Mouse (Mus musculus): ENCODE measurements at regions not wholly inside any gene's neighbourhood (a gene's known extent, or its start where the extent isn't known, plus 50 kb on each side); places are given as distances from the start of the nearest gene placed in this dataset.
"Not testable (repeated sequence)": the region's sequence is repeated elsewhere in the genome, so short reads cannot be mapped to it uniquely, and the experiment has no call there.

DNA sequence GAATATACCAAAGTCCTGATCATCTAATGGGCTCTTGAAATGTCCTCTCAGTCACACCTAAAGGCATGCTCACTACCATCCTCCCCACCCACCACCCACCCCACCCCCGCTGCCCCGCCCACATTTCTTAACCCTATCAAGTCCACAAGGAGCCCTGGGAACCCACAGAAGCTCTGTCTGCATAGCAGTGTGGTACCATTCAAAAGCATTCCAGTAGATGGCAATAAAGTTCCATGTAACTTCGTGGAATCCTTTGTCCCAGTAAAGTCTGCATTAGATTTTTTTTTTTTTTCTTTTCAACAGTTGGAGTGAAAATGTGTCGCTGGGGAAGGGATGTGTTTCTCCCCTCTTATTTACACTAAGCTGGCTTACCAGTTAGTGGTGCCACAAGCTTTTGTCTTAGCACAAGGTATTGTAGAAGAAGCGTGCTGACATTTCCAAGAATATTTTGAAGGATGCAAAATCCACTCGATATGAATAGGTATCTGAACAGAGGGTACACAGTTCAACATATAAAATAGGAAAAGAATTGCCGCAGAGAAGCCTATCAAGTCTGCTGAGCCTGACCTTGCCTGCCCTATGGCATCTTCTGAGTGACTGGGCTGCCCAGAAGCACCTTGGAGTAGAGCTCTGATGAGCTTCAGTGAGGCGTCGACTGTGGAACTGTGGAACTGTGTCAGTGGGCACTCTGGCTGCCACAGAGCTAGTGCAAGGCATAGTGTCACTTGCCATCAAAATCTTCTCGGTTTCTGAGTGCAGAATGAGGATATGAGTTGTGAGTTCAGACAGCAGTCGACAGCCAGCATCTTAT, 199.0 kb downstream of the Zfp619 start:
- DNase-seq (ENCODE audit: low read depth in 2 of 2, low spot score in 2 of 2): no peak

GRCm38 (mm10) chr7:39727935-39728557, 210.5 kb downstream of the Zfp619 start:
- no peak for DNase-seq (ENCODE audit: low read depth in 2 of 2, low spot score in 2 of 2)

GRCm38 (mm10) chr7:39728930-39729329, 211.4 kb downstream of the Zfp619 start:
- no peak for DNase-seq (ENCODE audit: low read depth in 2 of 2, low spot score in 2 of 2)

- no peak for DNase-seq (ENCODE audit: low read depth in 2 of 2, low spot score in 2 of 2)
Observed at GRCm38 (mm10) chr7:39729723-39730122, 212.2 kb downstream of the Zfp619 start.

DNA sequence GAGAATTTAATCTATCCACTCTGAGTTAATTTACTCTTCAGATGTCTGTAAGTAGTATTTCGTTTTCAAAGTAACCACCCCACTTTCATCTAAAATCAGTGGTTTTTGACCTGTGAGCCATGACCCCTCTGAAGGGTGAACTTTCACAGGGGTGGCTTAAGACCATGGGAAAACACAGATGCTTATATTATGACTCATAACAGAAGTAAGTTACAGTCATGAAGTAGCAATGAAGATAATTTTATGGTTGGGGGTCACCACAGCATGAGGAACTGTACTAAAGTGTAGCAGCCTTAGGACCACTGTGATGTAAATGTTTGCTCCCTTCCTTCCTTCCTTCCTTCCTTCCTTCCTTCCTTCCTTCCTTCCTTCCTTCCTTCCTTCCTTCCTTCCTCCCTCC, 215.2 kb downstream of the Zfp619 start:
- DNase-seq (ENCODE audit: low read depth in 2 of 2, low spot score in 2 of 2): no peak

GRCm38 (mm10) chr7:39748395-39748794, 230.8 kb downstream of the Zfp619 start:
- not testable (repeated sequence) for DNase-seq (ENCODE audit: low read depth in 2 of 2, low spot score in 2 of 2)

DNA sequence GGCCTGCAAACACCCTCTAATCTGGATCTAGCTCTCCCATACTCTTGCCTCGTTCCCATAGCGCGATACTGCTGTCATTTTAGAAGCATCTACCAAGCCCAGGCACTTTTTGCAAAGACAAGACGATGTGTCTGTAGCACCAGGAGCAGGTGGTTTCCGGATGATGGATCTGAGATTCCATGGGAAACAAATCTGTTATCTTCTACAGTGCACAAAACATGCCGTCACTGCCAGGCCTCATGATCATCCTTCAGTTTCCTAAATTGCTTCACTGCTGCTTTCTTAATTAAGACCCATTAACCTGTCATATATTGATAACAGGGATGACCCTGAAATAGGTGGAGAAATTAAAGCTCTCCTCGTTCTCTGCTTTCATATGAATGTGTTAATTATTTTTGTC, 232.9 kb downstream of the Zfp619 start:
- DNase-seq (ENCODE audit: low read depth in 2 of 2, low spot score in 2 of 2): no peak

DNA sequence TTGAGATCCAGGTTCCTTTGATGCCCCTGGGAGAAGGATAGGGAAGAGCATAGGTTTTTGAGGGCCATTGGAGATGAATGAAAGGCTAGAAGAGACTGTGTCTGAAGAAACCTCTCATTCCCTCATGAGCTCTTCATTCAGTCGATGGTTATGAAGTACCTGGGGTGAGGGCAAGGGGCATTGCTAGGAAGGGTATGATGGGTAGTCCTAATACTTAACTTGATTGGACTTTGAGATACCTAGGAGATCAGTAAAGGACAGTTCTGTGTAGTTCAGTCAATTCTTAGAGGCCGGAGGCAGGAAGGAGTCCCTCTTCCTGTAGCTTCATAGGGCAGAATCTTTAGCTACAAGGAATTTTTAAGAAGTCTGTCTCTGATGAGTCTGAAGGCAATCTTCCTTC, 246.8 kb downstream of the Zfp619 start:
- no peak for DNase-seq (ENCODE audit: low read depth in 2 of 2, low spot score in 2 of 2)

GRCm38 (mm10) chr7:39765094-39765493, 247.5 kb downstream of the Zfp619 start:
- no peak for DNase-seq (ENCODE audit: low read depth in 2 of 2, low spot score in 2 of 2)

- no peak for DNase-seq (ENCODE audit: low read depth in 2 of 2, low spot score in 2 of 2)
Observed at GRCm38 (mm10) chr7:39773291-39773690, 255.7 kb downstream of the Zfp619 start.

DNA sequence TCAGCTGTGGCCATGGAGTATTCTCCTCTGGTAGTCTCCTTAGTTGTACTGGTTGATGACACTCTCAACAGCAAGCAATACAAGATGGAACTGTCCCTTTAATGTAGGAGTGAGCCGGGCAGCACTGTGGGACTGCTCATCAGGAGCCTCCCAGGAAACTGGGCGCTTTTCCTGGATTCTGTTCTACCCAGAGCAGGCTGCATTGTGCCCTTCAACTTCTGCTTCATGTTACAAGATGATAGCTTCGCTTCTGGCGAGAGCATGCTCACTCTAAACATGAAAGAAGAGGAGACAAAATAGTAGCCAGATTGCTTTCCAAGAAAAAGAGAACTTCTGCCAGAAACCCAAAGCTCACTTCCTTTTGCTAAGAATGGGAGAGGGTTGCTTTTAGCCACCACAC, 271.8 kb downstream of the Zfp619 start:
- DNase-seq (ENCODE audit: low read depth in 2 of 2, low spot score in 2 of 2): no peak

DNA sequence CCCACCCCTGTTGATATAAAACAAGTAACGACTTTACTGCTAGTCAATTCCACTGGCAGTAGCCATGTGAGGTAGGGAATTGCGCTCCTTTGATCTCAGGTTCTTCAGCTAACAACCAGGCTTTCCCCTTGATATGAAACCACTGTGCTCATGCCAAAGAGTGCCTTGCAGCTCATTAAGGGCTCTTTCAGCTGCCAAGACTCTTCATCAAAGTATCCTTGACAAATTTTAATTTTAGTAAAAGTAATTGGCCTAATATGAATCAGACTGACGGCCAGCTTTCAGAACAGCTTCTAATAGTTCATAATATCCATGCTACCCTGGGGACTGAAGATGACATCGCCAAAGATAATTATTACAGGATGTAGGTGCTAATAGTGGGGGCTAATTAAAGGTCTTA, 272.3 kb downstream of the Zfp619 start:
- no peak for DNase-seq (ENCODE audit: low read depth in 2 of 2, low spot score in 2 of 2)

DNA sequence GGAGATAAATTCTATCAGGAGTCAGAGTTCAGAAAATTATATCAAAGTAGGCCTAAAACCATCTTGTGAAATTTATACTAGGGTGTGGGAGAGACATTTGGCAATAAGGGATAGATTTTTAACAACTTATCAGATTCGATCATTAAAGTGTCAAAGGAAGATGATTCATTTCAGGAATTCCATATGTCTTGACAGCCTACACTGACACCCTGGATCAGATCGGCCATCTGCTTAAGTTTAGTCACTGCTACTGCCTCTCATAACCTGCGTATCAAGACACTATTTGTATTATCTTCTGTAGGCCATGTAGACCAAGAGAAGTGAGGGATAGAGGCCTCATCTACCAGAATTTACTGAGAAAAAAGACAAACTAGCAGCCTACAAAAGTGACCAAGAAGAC, 277.2 kb downstream of the Zfp619 start:
- DNase-seq (ENCODE audit: low read depth in 2 of 2, low spot score in 2 of 2): no peak

DNA sequence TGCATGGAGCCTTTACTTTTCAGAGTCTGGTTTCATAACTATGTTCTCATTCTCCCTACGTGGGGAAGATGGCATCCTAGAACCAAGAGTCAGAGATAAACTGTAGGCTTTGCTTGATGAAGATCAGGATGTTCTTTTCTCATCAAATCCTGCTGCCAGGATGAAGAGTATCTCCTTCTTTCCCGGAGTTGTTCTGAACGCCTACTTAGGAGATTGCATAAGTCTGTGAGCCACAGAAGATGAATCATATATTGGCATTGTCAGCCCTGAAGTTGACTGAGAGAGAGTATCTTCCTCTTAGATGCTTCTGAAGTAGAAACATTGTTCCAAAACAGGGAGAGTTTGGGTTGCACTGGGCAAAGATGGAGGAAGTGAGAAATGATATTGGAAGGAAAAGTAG, 286.7 kb downstream of the Zfp619 start:
- DNase-seq (ENCODE audit: low read depth in 2 of 2, low spot score in 2 of 2): no peak

- no peak for DNase-seq (ENCODE audit: low read depth in 2 of 2, low spot score in 2 of 2)
Observed at GRCm38 (mm10) chr7:39818036-39818435, 300.5 kb downstream of the Zfp619 start.

DNA sequence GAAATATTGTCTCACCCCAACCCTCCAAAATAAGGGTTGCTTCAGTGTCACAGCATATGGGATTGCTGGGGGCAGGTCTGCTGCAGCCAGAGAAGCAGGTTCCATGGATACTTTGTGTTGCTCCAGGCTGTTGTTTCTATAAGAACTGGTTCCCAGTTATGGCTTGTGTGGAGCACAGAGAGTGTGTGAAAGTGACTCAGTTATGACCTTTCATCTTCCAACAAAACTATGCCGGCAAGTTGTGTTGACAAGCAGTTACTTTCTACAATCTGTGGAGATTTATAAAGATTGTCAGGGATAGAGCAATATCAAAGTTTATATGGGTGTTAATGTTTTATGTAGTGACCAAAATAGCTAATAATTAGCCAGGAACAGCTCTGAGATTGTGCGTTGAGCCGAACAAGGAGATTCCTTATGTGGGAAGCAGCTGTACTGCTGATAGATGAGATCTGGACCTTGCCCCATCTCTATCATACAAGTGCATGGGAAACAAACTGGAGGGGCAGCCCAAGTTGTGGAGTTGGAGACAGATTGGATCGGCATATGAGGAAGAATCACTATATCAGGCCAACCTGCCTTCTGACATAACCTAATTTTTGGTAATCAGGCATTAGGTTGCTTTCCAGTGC, 305.1 kb downstream of the Zfp619 start:
- DNase-seq (ENCODE audit: low read depth in 2 of 2, low spot score in 2 of 2): no peak

DNA sequence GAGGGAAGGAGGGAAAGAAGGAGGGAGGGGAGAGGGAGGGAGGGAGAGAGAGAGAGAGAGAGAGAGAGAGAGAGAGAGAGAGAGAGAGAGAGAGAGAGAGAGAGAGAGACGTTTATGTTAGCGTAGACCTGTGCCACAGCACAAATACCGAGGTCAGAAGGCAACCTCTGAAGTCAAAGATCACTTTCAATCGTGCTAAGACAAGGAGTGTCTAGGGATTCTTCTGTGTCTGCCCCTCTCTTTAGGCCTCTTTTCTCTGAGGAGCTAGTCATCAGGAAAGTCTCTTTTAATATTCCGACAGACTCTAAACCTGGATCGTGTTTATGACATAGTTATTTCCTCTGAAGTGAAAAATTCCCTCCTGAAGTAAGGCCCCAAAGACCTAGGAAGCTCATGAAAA, 310.8 kb downstream of the Zfp619 start:
- DNase-seq (ENCODE audit: low read depth in 2 of 2, low spot score in 2 of 2): no peak

GRCm38 (mm10) chr7:39830831-39831230, 313.3 kb downstream of the Zfp619 start:
- no peak for DNase-seq (ENCODE audit: low read depth in 2 of 2, low spot score in 2 of 2)

- DNase-seq (ENCODE audit: low read depth in 2 of 2, low spot score in 2 of 2): no peak
Observed at GRCm38 (mm10) chr7:39841988-39842387, 324.4 kb downstream of the Zfp619 start.

DNA sequence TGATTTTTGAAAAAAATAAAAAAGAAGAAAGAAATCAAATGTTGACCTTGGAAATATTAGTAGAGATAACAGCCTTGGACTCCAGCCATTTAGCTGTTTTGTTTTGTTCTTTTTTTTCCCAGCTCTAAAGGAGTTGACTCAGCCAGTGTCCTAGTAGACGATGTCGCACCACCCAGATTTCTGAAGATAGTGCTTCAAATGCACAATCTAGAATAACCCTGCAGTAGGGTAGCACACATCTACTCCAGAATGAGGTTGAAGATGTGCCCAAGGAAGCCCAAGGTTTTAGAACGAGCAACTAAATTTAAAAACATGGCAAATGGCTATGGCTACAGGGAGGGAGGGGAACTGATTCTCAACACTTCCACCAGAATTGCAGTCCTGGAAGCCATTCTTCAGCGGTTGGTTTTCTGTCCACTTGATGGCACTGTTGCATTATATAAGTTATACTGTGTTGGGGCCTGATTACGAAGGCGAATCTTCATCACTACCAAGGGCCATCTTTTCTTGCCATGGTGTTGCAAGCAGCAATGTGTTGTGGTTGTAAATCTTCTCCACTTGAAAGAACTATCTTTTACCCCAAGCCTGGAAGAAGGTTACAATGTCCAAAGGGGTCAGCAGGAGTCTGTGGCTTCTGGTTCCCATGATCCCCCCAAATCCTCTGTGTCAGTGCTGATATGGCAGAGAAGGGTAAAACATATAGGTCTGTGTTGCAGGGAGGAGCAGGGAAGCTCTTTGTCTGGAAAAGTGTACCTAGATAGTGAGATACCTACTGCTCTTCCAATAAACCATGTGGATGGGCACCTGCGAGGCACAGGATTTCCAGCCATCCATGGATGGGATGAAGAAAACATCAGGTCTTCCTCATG, 330.6 kb downstream of the Zfp619 start:
- no peak for DNase-seq (ENCODE audit: low read depth in 2 of 2, low spot score in 2 of 2)

DNA sequence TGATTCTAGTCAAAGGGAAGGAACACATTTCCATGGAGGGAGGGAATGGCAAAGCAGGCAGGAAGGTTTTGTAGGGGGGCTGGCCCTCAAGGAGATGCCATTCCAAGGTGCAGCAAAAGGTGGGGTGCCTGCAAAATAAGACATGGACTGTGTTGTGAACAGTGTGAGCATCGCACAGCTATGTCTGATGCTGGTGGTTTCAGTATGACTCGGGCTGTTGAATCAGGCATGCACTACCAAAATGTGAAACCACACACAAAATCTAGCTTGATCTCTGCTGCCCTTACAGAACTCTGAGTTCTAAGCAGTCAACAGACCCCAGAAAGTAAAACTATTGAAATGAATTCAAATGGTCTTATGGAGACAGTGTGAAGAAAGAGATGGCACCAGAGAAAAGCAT, 339.7 kb downstream of the Zfp619 start:
- DNase-seq (ENCODE audit: low read depth in 2 of 2, low spot score in 2 of 2): no peak

Data from CD8-positive naive resting alpha-beta T cell, adult 2 months (primary cell).